Mouse (Mus musculus) neural tube, embryonic 10.5 days (tissue): ENCODE results near the gene Yju2.

Source experiments
- DNase-seq: peaks from one replicate; pipeline ENCODE4 v3.0.0-alpha.2; 2017; ENCODE audit warnings: low spot score; ENCODE audit errors: extremely low spot score

Yju2 gene

DNA sequence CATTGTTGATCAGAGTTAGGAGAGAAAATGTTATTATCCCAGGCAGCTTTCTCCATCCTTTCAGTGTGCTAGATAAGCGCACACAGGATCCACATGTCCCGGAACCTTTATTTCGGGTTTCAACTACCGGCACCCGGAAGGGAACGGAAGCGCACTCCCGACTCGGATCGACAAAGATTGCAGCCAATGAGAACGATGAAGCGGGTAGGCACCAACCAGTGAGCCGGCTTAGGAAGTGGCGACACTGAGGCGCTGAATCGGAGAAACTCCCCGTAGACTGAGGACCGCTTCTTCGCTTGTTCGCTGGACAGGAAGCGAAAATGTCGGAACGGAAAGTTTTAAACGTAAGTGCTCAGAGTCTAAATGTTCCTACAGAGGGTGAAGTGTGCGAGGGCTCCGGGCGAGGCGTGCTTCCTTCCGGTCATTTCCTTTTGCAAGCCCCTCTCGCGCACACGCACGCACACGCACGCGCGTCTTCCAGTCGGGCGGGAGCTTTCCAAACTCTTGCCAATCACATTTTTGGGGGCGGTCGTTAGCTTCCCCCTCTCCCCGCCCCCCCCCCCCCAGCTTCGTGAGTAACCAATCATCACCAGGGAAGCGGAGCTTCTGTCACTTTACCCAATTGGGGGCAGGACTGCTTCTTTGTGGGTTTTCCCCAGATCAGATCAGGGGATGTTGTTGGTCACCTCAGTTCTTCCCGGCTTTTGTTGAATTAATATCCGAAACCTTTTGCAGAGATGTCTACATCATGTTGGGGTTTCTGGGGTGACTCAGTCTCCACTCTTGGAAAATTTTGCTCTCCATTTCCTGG lies at the start of gene Yju2:
Gene Yju2 (plus strand): TSS at position 182 of the 811 bp plus-strand sequence.
- DNase-seq = peak; percentile 95

DNA sequence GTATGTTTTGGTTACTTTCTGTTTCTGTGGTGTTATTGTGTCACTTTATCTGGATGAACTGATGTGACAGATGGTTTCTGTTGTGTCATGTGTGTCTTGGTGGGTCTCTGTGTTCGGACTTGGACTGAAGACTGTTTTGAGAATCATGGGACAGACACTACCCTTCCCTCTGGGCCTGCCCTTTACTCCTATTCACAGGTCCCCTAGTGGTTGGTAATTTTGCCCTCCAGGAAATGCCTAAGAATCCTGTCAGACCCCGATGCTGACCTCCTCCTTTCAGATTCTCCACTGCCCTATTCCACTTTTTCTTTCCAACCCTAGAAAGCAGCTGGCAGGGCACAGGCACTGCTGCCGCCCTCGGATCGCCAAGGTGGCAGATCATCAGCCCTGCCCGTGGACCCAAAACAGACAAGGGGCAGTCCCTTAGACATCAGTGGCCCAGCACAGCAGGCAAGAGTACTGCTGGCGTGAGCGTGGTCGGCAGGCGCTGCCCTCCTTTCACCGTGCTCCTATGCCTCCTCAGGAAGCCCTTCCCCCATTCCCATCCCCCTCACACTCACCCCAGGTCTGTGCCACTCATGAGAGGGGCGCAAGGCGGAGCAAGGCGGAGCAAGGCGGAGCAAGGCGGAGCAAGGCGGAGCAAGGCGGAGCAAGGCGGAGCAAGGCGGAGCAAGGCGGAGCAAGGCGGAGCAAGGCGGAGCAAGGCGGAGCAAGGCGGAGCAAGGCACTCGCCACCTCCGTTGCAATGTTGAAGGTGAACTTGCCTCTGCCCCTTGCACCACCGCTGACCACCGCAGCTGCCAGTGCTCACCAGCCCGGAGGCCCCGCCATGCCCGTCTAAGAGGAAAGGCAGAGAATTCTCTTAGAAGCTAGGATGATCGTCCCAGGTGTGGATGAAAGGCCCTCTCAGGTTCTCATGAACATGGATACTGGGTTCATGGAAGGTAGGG lies 27.1 kb upstream of the Yju2 start:
- peak; percentile 81 for DNase-seq

DNA sequence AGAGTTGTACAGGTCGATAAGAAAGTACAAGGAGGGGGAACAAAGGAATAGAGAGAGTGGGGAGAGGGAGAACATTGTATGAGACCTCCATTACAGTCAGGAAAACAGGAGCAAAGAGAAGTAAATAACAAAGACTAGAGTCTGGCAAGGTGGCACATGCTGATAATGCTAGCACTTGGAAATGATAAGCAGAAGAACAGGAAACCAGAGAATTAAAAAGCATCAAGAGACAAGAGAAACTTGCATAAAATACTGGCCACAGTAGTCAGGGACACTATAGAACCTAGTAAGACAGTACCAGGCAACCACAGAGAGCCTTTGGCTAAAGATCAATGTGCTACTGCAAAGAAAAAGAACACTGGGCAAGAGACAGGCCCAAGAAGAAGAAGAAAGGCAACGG lies 26.3 kb upstream of the Yju2 start:
- DNase-seq = no peak

- DNase-seq = no peak
These were observed 25.7 kb upstream of the Yju2 start for GRCm38 (mm10) chr17:55933191-55933590.

- DNase-seq = peak; percentile 41
These were observed 14.5 kb upstream of the Yju2 start for GRCm38 (mm10) chr17:55944387-55944865.

DNA sequence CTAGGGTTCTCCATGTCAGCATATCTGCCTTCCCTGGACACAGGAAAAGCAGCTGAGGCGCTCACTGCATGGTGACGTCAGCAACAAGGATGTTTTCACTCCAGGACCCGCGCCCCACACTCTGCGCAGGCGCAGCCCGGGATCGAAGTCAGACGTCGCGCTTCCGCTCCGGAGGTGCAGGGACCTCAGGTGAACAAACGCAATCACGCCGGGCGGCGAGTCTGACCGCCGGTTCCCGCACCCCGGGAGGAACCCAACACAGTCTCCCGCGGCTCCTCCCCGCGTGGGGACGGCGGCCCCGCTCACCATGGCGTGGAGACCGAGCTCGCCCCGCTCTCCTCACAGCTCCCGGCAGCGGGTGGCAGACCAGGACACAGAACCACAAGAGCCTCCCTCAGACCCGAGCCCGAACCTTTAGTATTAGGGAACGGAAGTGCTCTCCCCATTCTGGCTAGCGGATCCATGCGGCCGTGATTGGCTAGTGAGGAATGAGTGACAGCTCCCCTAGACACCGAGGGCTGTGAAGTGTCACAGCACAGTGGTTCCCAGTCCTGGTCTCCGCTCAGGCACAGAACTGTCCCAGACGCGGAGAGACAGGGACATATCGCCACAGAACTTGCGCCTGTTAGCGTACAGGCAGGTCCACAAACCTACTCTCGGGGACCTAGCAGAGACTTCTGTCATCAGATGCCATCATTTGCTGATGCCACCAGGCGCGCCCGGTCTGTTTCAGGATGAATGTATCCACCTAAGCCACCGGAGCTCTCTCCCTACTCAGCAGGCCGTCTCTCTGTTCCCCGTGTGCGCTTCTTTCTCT lies 13.8 kb upstream of the Yju2 start:
- peak; percentile 75 for DNase-seq

DNA sequence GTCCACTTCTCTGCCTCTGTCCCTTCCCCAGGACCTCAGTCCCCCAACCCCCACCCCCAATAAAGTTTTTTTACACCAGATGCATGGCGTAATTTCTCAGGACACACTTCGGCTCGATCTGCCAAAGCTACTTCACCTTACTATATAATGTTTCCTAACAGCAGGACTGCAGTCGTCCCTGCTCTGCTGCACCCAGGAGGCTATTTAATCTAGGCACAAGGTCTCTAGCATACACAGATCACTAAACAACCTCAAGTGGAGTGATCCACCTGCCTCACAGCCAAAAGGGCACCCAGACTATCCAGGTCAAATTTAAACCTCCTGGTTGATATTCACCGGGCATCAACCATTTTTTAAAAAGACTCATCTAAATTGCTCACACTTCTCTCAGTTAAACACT lies 13.2 kb upstream of the Yju2 start:
- DNase-seq = no peak

DNA sequence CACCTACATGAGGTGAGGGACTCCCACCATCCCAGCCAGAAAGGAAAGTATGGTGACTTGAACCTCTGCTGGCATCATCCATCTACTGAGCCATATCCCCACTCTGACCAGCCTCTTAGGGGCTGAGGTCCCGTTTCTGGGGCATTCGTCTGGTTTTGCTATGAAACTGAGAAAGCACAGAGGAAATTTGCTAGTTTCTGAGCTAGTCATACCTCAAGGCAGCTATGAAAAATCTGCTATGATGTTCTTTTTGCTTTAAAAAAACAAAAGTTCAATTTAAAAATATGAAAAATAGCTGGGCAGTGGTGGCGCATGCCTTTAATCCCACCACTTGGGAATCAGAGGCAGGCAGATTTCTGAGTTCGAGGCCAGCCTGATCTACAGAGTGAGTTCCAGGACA lies 10.3 kb upstream of the Yju2 start:
- no peak for DNase-seq

GRCm38 (mm10) chr17:55949400-55949799 lies 9.5 kb upstream of the Yju2 start, which contains the start of gene Zfp119b:
TSS of gene Zfp119b (minus strand) at chr17:55949500.
- no peak for DNase-seq

GRCm38 (mm10) chr17:55950601-55951000 lies 8.3 kb upstream of the Yju2 start:
- no peak for DNase-seq

GRCm38 (mm10) chr17:55952041-55952440 lies 6.9 kb upstream of the Yju2 start:
- DNase-seq = no peak

DNA sequence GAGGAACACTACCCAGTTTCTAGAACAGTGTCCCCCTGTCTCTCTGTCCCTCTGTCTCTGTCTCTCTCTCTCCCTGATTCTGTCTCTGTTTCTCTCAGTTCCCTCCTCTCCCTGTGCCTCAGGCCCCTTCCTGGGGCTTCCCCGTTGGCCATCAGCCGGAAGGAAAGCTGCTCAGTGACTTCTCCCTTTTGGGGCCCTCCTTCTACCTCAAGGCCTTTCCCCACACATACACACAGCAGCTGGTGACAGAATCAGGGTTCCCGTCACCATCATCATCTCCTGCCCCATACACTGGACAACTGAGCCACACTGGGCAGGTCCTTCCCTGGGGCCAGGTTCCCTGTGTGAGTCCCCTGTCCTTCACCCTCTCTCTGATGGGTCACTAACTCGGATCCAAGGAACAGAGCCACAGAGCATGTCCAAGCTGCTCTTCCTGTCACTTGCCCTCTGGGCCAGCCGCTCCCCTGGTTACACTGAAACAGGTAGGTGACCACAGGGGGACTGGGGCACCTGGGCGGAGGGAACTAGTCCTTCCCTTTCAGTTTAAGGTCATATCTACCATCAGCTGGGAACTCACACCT lies 6.4 kb upstream of the Yju2 start, which contains the start of gene Ebi3:
Gene Ebi3 (plus strand): TSS at position 194 of the 581 bp plus-strand sequence.
- DNase-seq = no peak

DNA sequence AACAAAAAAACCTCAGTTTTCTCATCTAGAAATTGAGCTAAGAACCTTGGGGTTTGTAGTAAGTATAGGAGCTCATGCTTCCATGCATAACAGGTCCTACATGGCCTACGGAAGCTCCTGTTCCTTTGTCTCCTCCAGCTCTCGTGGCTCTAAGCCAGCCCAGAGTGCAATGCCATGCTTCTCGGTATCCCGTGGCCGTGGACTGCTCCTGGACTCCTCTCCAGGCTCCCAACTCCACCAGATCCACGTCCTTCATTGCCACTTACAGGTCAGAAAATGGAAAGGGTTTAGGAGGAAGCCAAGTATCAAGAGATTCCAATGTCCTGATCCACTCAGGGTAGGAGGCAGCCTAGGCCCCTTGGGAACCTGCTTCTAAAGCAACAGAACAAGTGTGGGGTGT lies 5.1 kb upstream of the Yju2 start:
- DNase-seq = peak; percentile 11

GRCm38 (mm10) chr17:55954229-55954628 lies 4.7 kb upstream of the Yju2 start:
- no peak for DNase-seq

DNA sequence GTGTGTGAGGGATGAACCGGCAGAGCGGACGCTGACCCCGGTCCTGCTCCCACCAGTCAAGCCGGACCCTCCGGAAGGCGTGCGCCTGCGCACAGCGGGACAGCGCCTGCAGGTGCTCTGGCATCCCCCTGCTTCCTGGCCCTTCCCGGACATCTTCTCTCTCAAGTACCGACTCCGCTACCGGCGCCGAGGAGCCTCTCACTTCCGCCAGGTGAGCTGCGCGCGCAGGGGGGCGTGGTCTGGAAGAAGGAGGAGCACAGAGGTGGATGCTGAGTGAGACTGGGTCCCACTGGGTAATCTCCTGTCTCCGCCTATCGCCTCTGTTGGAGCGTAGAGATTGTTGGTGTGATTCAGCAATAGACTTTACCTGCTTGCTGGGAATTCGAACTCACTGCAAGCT lies 2.8 kb upstream of the Yju2 start:
- DNase-seq = peak; percentile 76

DNA sequence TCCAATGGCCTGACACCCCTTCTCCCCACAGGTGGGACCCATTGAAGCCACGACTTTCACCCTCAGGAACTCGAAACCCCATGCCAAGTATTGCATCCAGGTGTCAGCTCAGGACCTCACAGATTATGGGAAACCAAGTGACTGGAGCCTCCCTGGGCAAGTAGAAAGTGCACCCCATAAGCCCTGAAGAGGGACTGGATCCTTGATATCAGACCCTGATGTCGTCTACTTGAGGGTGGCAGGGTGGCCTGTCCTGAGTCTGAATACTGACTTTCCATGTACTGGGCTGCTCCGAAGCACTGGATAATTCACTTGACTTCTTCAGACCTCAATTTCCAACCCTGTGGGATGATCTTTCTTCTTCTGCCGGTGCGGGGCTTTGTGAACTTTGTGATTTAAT lies 2.3 kb upstream of the Yju2 start:
- DNase-seq = no peak

DNA sequence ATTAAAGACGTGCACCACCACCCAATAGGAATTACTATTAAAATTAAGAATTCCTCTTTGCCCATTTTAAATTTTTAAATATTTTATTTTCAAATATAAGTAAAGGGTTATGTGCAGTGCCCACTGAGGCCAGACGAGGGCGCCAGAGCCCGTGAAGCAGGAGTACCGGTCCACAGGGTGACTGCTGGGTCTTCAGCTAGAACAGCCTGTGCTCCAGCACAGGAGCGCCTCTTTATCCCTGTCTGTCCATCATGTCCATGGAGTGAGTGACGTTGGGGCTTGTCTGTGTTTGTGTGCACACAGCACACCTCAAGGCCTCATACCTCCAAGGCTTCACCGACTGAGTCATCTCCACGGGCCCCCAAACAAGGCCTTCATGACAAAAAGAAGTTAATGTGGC lies 1.7 kb upstream of the Yju2 start:
- peak; percentile 80 for DNase-seq

GRCm38 (mm10) chr17:55957726-55958583 lies 944 bp upstream of the Yju2 start:
- DNase-seq = no peak

GRCm38 (mm10) chr17:55958584-55958886 lies 364 bp upstream of the Yju2 start:
- DNase-seq = peak; percentile 34
